Mouse (Mus musculus): Measurements from ENCODE around the gene Svs2. TPM values are rescaled to one million over a fixed set of nuclear protein-coding genes. Genes with fewer than 3 reads are reported as not detected.

The Svs2 gene
- not detected in 2 replicates for polyA plus RNA-seq (2015; fragmentation: Nextera tagmentation; extraction: Ambion mirVana)

DNA sequence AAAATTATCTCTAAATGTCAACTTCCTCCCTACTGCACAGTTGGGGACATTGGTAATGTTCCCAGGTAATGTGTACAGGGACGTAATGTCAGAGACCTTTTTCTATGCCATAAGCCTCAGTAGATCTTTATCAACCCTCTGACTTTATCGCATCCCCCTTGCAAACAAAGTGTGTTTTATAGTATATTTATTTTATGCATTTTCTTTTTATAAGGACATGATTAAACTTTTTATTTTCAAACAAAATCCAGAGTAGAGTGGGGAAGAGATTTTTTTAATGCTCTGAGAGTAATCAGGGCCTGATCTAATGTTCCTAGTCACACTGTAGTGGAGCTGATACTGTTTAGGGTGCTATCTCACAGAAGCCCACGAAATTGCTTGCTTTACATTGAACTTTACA, at the start of gene Svs2:
Gene Svs2, minus strand, starts transcription at position 101 of the 400 bp plus-strand sequence.

DNA sequence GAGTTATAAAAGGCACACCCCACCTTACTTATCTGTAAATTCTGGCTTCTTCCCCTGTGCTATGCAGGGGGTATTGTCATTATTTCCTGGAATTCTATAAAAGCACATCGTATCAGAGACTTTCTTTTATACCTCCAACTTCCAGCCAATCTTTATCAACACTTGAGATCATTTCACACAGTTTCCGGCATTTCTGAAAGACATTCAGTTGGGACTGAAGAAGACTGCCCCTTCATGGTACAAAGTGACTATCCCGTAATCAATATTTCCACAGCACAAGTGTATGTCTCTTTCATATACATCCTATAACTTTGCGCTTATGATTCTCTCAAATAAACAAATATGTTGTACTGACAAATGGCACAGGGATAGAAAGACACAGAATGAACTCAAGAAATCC, 40.1 kb upstream of the Svs2 start, which contains the start of gene Svs4:
Gene Svs4, minus strand, starts transcription at position 101 of the 400 bp plus-strand sequence.

DNA sequence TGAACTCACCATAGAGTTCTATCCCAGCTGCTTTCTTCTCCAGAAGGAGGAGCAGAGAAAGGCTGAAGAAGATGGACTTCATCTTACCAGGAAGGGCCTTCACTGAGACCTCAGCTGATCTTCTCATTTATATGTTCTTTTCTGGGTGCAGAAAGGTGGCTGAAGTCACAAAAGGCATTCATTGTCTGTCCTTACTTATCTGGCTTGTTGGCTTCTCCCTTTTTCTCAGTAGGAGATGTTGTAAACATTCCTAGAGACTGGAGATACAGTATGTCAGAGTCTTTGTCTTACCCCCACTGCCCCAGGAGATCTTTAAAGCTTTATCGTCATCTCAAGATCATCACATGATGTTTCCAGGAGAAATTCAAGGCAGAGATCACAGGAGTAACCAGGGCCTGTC, 18.3 kb upstream of the Svs2 start, which contains the start of gene Svs3b:
Gene Svs3b, minus strand, starts transcription at position 101 of the 400 bp plus-strand sequence.

DNA sequence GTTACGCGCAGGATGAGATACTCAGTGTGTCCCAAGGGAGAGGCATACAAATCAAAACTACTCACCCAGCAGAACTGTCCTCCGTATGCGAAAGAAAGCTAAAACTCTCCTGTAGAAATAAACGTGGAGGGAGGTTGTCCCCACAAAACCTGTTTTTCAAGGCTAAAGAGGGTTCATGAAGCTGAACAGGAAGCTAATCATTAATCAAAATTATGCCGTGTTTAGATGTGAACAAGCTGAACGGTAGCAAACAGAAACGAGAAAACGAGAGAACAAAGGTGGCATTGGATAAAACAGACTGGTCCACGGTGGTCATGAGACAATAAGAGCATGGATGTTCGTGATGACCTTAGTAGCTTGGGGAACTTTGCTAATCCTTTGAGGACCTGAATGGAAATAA, 16.7 kb downstream of the Svs2 start, which contains the start of gene Wfdc15b:
Gene Wfdc15b, minus strand, starts transcription at position 139 of the 400 bp plus-strand sequence.

DNA sequence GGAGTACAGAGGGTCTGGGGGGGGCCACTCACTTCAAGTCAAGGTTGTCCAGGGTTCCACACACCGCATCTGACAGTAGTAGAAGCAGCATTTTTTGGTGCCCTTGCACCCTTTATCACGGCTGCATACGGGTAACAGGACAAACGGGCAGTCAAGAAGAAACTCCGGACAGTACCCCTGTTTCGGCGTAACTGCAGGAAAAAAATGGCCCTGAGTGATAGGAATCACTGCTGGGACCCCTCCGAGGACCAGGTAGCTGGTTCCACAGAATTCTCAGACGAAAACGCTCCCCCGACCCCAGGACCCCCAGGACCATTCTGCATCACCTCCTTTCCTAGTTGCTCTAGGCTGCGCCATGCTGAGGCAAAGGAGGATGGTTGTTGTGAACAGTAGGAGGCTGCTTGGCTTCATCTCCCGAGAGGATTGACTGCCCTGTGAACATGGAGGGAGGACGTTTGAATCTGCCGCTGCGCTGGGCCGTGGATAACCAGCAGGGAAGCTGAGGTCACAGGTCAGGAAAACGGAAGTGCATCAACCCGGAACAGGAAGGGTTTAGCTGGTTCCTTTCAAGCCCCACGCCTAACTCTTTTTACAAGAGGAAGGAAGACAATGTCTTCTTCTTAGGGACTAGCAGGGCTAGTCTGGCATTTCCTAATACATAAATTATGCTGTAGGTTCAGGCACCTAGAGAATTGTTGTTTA, 38.5 kb downstream of the Svs2 start, which contains the start of gene Wfdc15a:
Gene Wfdc15a, minus strand, starts transcription at position 505 of the 702 bp plus-strand sequence.

DNA sequence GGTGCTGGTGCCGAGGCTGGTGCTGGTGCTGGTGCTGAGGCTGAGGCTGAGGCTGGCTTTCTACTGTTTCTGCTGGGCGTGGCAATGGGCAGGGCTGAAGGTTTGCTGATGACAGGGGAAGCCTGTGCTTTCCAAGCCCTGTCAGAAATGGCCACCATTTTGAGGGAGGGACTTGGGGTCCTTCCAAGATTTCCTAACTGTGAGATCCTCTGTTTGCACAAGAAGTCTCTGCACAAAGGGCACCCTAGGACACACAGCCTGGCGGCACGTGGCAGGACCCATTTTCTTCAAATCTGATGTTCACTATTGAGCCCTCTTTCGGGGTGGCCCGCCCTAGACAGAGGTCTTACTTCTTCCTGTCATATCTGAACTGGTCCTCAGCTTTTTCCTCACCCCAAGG, 47.7 kb downstream of the Svs2 start, which contains the start of gene Wfdc12:
Gene Wfdc12, minus strand, starts transcription at position 33 of the 400 bp plus-strand sequence.

Other genes starting within 250 kb of the Svs2 start
- 113 and 174 TPM in 2 replicates for gene Ywhab, start 243.5 kb downstream of the Svs2 start, polyA plus RNA-seq (2015; fragmentation: Nextera tagmentation; extraction: Ambion mirVana)
- gene Pabpc1l, start 213.0 kb downstream of the Svs2 start, polyA plus RNA-seq (2015; fragmentation: Nextera tagmentation; extraction: Ambion mirVana): 2.9 and 3.8 TPM in 2 replicates
- 6.5 and 7.3 TPM in 2 replicates for gene Stk4, start 168.1 kb downstream of the Svs2 start, polyA plus RNA-seq (2015; fragmentation: Nextera tagmentation; extraction: Ambion mirVana)
- gene Tomm34, start 167.3 kb downstream of the Svs2 start, polyA plus RNA-seq (2015; fragmentation: Nextera tagmentation; extraction: Ambion mirVana): 22.0 and 24.2 TPM in 2 replicates
- gene Kcns1, start 67.4 kb downstream of the Svs2 start, polyA plus RNA-seq (2015; fragmentation: Nextera tagmentation; extraction: Ambion mirVana): 0.12 TPM in 1 of 2 replicates, not detected in the other
- 1.2 TPM in 1 of 2 replicates, not detected in the other for gene Wfdc5, start 55.7 kb downstream of the Svs2 start, polyA plus RNA-seq (2015; fragmentation: Nextera tagmentation; extraction: Ambion mirVana)
- 0.29 TPM in 1 of 2 replicates, not detected in the other for gene Wfdc12, start 47.9 kb downstream of the Svs2 start, polyA plus RNA-seq (2015; fragmentation: Nextera tagmentation; extraction: Ambion mirVana)
- gene Wfdc15a, start 38.3 kb downstream of the Svs2 start, polyA plus RNA-seq (2015; fragmentation: Nextera tagmentation; extraction: Ambion mirVana): not detected in 2 replicates
- gene Wfdc15b, start 16.8 kb downstream of the Svs2 start, polyA plus RNA-seq (2015; fragmentation: Nextera tagmentation; extraction: Ambion mirVana): not detected in 2 replicates
- gene Svs3b, start 18.2 kb upstream of the Svs2 start, polyA plus RNA-seq (2015; fragmentation: Nextera tagmentation; extraction: Ambion mirVana): not detected in 2 replicates
- not detected in 2 replicates for gene Svs4, start 40.0 kb upstream of the Svs2 start, polyA plus RNA-seq (2015; fragmentation: Nextera tagmentation; extraction: Ambion mirVana)
- not detected in 2 replicates for gene Svs3a, start 50.8 kb upstream of the Svs2 start, polyA plus RNA-seq (2015; fragmentation: Nextera tagmentation; extraction: Ambion mirVana)
- gene Svs6, start 78.3 kb upstream of the Svs2 start, polyA plus RNA-seq (2015; fragmentation: Nextera tagmentation; extraction: Ambion mirVana): not detected in 2 replicates
- not detected in 2 replicates for gene Svs5, start 94.3 kb upstream of the Svs2 start, polyA plus RNA-seq (2015; fragmentation: Nextera tagmentation; extraction: Ambion mirVana)
- gene Slpi, start 150.6 kb upstream of the Svs2 start, polyA plus RNA-seq (2015; fragmentation: Nextera tagmentation; extraction: Ambion mirVana): 0.78 and 1.5 TPM in 2 replicates
- gene Rbpjl, start 164.7 kb upstream of the Svs2 start, polyA plus RNA-seq (2015; fragmentation: Nextera tagmentation; extraction: Ambion mirVana): 0.07 and 0.08 TPM in 2 replicates
- 2.3 and 2.8 TPM in 2 replicates for gene Matn4, start 166.7 kb upstream of the Svs2 start, polyA plus RNA-seq (2015; fragmentation: Nextera tagmentation; extraction: Ambion mirVana)
- 51.3 and 53.3 TPM in 2 replicates for gene Sdc4, start 205.4 kb upstream of the Svs2 start, polyA plus RNA-seq (2015; fragmentation: Nextera tagmentation; extraction: Ambion mirVana)
- 33.6 and 35.7 TPM in 2 replicates for gene Sys1, start 218.5 kb upstream of the Svs2 start, polyA plus RNA-seq (2015; fragmentation: Nextera tagmentation; extraction: Ambion mirVana)
- 12.3 and 14.5 TPM in 2 replicates for gene Gm20458, start 222.5 kb upstream of the Svs2 start, polyA plus RNA-seq (2015; fragmentation: Nextera tagmentation; extraction: Ambion mirVana)
- not detected in 2 replicates for gene Trp53tg5, start 235.3 kb upstream of the Svs2 start, polyA plus RNA-seq (2015; fragmentation: Nextera tagmentation; extraction: Ambion mirVana)
- 9.8 and 10.2 TPM in 2 replicates for gene Dbndd2, start 247.6 kb upstream of the Svs2 start, polyA plus RNA-seq (2015; fragmentation: Nextera tagmentation; extraction: Ambion mirVana)